ENCODE assay signal across 8 mouse cellular contexts in genomic region chr2:23155199-23155621, GRCm38 (mm10). TPM values are rescaled to one million over a fixed set of nuclear protein-coding genes. Genes with fewer than 3 reads are reported as not detected.
A peak's percentile ranks its signal among the peaks of the same experiment; 100 is the strongest.
DNase-seq lines count a peak whose midpoint lies in the region; ATAC-seq and TF ChIP-seq lines count a peak whose summit lies in the region.

No protein-coding gene starts in this region.

- TF ChIP-seq EP300 in CH12.LX (IDR thresholded peaks at IDR 0.05; ENCODE audit: low read length), result no peak

- DNase-seq in heart, postnatal 10 days, result no peak
- DNase-seq in CH12.LX (ENCODE audit: extremely low read depth), result peak; percentile 43
- no peak for DNase-seq in cerebellum, adult 11-12 months
- DNase-seq in gastrocnemius, postnatal 10 days, result no peak

- ATAC-seq in heart, embryonic 11.5 days (replicated peaks; ENCODE audit: insufficient number of reproducible peaks, low FRiP score, low TSS enrichment), result 0 out of 2 replicates have a peak, but pooled peaks have one; percentile 1
- no peak for ATAC-seq in embryonic facial prominence, embryonic 15.5 days (ENCODE audit: insufficient number of reproducible peaks, low FRiP score, low TSS enrichment, low read depth)
- ATAC-seq in limb, embryonic 13.5 days (ENCODE audit: low FRiP score, low read depth), result peak; percentile 3
- ATAC-seq in stomach, embryonic 14.5 days (ENCODE audit: insufficient number of reproducible peaks, insufficient read depth, low FRiP score, low read depth), result peak; percentile 50

- TF ChIP-seq RAD21 in CH12.LX (IDR thresholded peaks at IDR 0.05; ENCODE audit: low read depth, low read length), result no peak

- peak overlapping the region; percentile 89 for H3K4me3 ChIP-seq in heart, embryonic 11.5 days (ENCODE audit: low read depth, low read length)
- peak overlapping the region; percentile 78 to 92 (median 91) for H3K4me3 ChIP-seq in CH12.LX (replicated peaks in 1 of 3; ENCODE audit: low read depth in 2 of 3, low read length in 2 of 3, poor library complexity in 1 of 3)
- peak overlapping the region; percentile 89 for H3K4me3 ChIP-seq in embryonic facial prominence, embryonic 15.5 days (replicated peaks)
- H3K4me3 ChIP-seq in limb, embryonic 13.5 days, result peak overlapping the region; percentile 80
- peak overlapping the region; percentile 80 for H3K4me3 ChIP-seq in stomach, embryonic 14.5 days (ENCODE audit: low read depth, low read length)

- H3K4me2 ChIP-seq in heart, embryonic 11.5 days, result peak overlapping the region; percentile 87
- peak overlapping the region; percentile 70 for H3K4me2 ChIP-seq in CH12.LX (ENCODE audit: insufficient read depth, low read depth, poor library complexity, severe bottlenecking)
- peak overlapping the region; percentile 83 for H3K4me2 ChIP-seq in embryonic facial prominence, embryonic 15.5 days (replicated peaks)
- peak overlapping the region; percentile 88 for H3K4me2 ChIP-seq in limb, embryonic 13.5 days (replicated peaks)
- H3K4me2 ChIP-seq in stomach, embryonic 14.5 days (replicated peaks; ENCODE audit: low read depth, low read length), result peak overlapping the region; percentile 61

- no peaks in the 10 kb centered on the region for H3K9me3 ChIP-seq in heart, embryonic 11.5 days (replicated peaks; ENCODE audit: control insufficient read depth, low read length)
- no peaks in the 10 kb centered on the region for H3K9me3 ChIP-seq in CH12.LX (replicated peaks; ENCODE audit: low read length)
- H3K9me3 ChIP-seq in embryonic facial prominence, embryonic 15.5 days (replicated peaks), result no peaks in the 10 kb centered on the region
- H3K9me3 ChIP-seq in limb, embryonic 13.5 days, result no peaks in the 10 kb centered on the region
- no peaks in the 10 kb centered on the region for H3K9me3 ChIP-seq in stomach, embryonic 14.5 days (ENCODE audit: control insufficient read depth, low read depth, low read length)

- WGBS in heart, embryonic 11.5 days (ENCODE audit: insufficient replicate concordance), result 4% methylated on average over 5 of the region's 5 CpGs
- WGBS in embryonic facial prominence, embryonic 15.5 days, result 6% methylated on average over 5 of the region's 5 CpGs
- 6% methylated on average over 5 of the region's 5 CpGs for WGBS in limb, embryonic 13.5 days
- 5% methylated on average over 5 of the region's 5 CpGs for WGBS in stomach, embryonic 14.5 days

- no peak for TF ChIP-seq POLR2A in CH12.LX (IDR thresholded peaks at IDR 0.05; ENCODE audit: low read depth, low read length)

- peaks cover 17% of the 10 kb centered on the region for H3K4me1 ChIP-seq in heart, embryonic 11.5 days (ENCODE audit: control insufficient read depth, insufficient read depth, low read length)
- peaks cover 3 to 44% of the 10 kb centered on the region in 2 experiments; a peak in 3 of 4 replicates for H3K4me1 ChIP-seq in CH12.LX (ENCODE audit: control insufficient read depth in 1 of 2, insufficient read depth in 2 of 2)
- peaks cover 21% of the 10 kb centered on the region for H3K4me1 ChIP-seq in embryonic facial prominence, embryonic 15.5 days
- peaks cover 28% of the 10 kb centered on the region for H3K4me1 ChIP-seq in limb, embryonic 13.5 days
- H3K4me1 ChIP-seq in stomach, embryonic 14.5 days (ENCODE audit: control insufficient read depth, insufficient read depth, low read length), result peaks cover 19% of the 10 kb centered on the region

- H3K27me3 ChIP-seq in heart, embryonic 11.5 days (ENCODE audit: control insufficient read depth, insufficient read depth, low read length), result no peaks in the 10 kb centered on the region
- no peaks in the 10 kb centered on the region for H3K27me3 ChIP-seq in CH12.LX (replicated peaks)
- H3K27me3 ChIP-seq in embryonic facial prominence, embryonic 15.5 days, result no peaks in the 10 kb centered on the region
- H3K27me3 ChIP-seq in limb, embryonic 13.5 days, result no peaks in the 10 kb centered on the region
- no peaks in the 10 kb centered on the region for H3K27me3 ChIP-seq in stomach, embryonic 14.5 days (ENCODE audit: control insufficient read depth, insufficient read depth, low read length)

- intact Hi-C loops in heart, postnatal 10 days (cut with DNase I), result no loop called here

- TF ChIP-seq CTCF in CH12.LX (conservative IDR thresholded peaks at IDR 0.05 in 1 of 2, IDR thresholded peaks at IDR 0.05 in 1 of 2; ENCODE audit: low read depth in 2 of 2, low read length in 2 of 2), result no peak

- dilution Hi-C loops in CH12.LX (cut with MboI; ENCODE audit: extremely low pct_ligation_motif_present, extremely low pct_unique_long_range_greater_than_20kb, low sequenced_read_pairs), result no loop called here

- H3K36me3 ChIP-seq in heart, embryonic 11.5 days (ENCODE audit: control insufficient read depth, insufficient read depth, low read length), result no peaks in the 10 kb centered on the region
- peaks cover 7 to 24% of the 10 kb centered on the region in 2 experiments for H3K36me3 ChIP-seq in CH12.LX (replicated peaks in 1 of 2; ENCODE audit: control insufficient read depth in 1 of 2, insufficient read depth in 1 of 2, low read length in 1 of 2)
- no peaks in the 10 kb centered on the region for H3K36me3 ChIP-seq in embryonic facial prominence, embryonic 15.5 days
- H3K36me3 ChIP-seq in limb, embryonic 13.5 days, result 0 out of 2 replicates have a peak, but pooled peaks cover 4% of the 10 kb centered on the region
- no peaks in the 10 kb centered on the region for H3K36me3 ChIP-seq in stomach, embryonic 14.5 days (ENCODE audit: control insufficient read depth, insufficient read depth, low read length)

- in situ Hi-C loops in CH12.LX (cut with MboI; ENCODE audit: low pct_ligation_motif_present, low pct_unique_long_range_greater_than_20kb, low sequenced_read_pairs), result no loop called here

- H3K27ac ChIP-seq in heart, embryonic 11.5 days (ENCODE audit: low read depth, low read length), result peak overlapping the region; percentile 98
- peak overlapping the region; percentile 60 for H3K27ac ChIP-seq in CH12.LX (ENCODE audit: insufficient read depth, low read depth)
- peak overlapping the region; percentile 100 for H3K27ac ChIP-seq in embryonic facial prominence, embryonic 15.5 days (replicated peaks)
- H3K27ac ChIP-seq in limb, embryonic 13.5 days, result peak overlapping the region; percentile 98; the same call in 1 of the 2 replicates
- H3K27ac ChIP-seq in stomach, embryonic 14.5 days (ENCODE audit: low read length), result peak overlapping the region; percentile 95; the same call in 1 of the 2 replicates

- peaks cover 51% of the 10 kb centered on the region for H3K79me2 ChIP-seq in CH12.LX (replicated peaks; ENCODE audit: control insufficient read depth, extremely low read depth, insufficient read depth, poor library complexity, severe bottlenecking)

- peak overlapping the region; percentile 89 for H3K9ac ChIP-seq in heart, embryonic 11.5 days (ENCODE audit: low read depth, low read length)
- H3K9ac ChIP-seq in CH12.LX (ENCODE audit: insufficient read depth, low read depth), result peak overlapping the region; percentile 63
- H3K9ac ChIP-seq in embryonic facial prominence, embryonic 15.5 days, result peak overlapping the region; percentile 51
- H3K9ac ChIP-seq in limb, embryonic 13.5 days, result peak overlapping the region; percentile 72
- peak overlapping the region; percentile 47 for H3K9ac ChIP-seq in stomach, embryonic 14.5 days (replicated peaks; ENCODE audit: low read depth, low read length)

TF ChIP-seq in CH12.LX, 34 proteins besides CTCF, POLR2A, EP300 and RAD21:
- TF ChIP-seq SMC3 (IDR thresholded peaks at IDR 0.05; ENCODE audit: low read depth, low read length), result no peak
- TF ChIP-seq NELFE (IDR thresholded peaks at IDR 0.05; ENCODE audit: low read depth, low read length), result no peak
- TF ChIP-seq ZKSCAN1 (IDR thresholded peaks at IDR 0.05; ENCODE audit: borderline replicate concordance, low read depth, low read length), result no peak
- no peak for TF ChIP-seq ELF1 (IDR thresholded peaks at IDR 0.05; ENCODE audit: low read depth, low read length)

RNA-seq across cellular contexts. Expression of gene Mastl, which starts 0.6 kb away (rescaled TPM):
- polyA plus RNA-seq in heart, embryonic 11.5 days (2014; fragmentation: Nextera tagmentation; extraction: Ambion mirVana), result 8.6 and 10.2 TPM in 2 replicates
- 1 to 10 TPM; 4.3 to 5.3 TPM for total RNA-seq in heart, postnatal 10 days (2021)
- 8.1 and 9.2 TPM in 2 replicates for total RNA-seq in CH12.LX (2012; rRNA removed)
- 14.8 and 15.6 TPM in 2 replicates for total RNA-seq in CH12.LX (2014; rRNA removed)
- 9.5 and 10.7 TPM in 2 replicates for polyA plus RNA-seq in CH12.LX (2012; ENCODE audit: insufficient read length, low read depth)
- polyA plus RNA-seq in embryonic facial prominence, embryonic 15.5 days (2015; fragmentation: Nextera tagmentation; extraction: Ambion mirVana), result 7.8 and 8.5 TPM in 2 replicates
- polyA plus RNA-seq in limb, embryonic 13.5 days (2015; fragmentation: Nextera tagmentation; extraction: Ambion mirVana), result 8.0 and 10.0 TPM in 2 replicates
- 12.3 and 15.9 TPM in 2 replicates for polyA plus RNA-seq in stomach, embryonic 14.5 days (2014; fragmentation: Nextera tagmentation; extraction: Ambion mirVana)
- total RNA-seq in gastrocnemius, postnatal 10 days (2021), result 1 to 10 TPM; 2.5 to 3.3 TPM

RNA-seq across cellular contexts. Expression of gene Yme1l1, which starts 1.0 kb away (rescaled TPM):
- polyA plus RNA-seq in heart, embryonic 11.5 days (2014; fragmentation: Nextera tagmentation; extraction: Ambion mirVana), result 58.2 and 62.5 TPM in 2 replicates
- 10 to 100 TPM; 69.2 to 72.5 TPM for total RNA-seq in heart, postnatal 10 days (2021)
- 58.6 and 69.5 TPM in 2 replicates for total RNA-seq in CH12.LX (2012; rRNA removed)
- 131 and 159 TPM in 2 replicates for total RNA-seq in CH12.LX (2014; rRNA removed)
- 78.2 and 90.5 TPM in 2 replicates for polyA plus RNA-seq in CH12.LX (2012; ENCODE audit: insufficient read length, low read depth)
- 70.1 and 73.8 TPM in 2 replicates for polyA plus RNA-seq in embryonic facial prominence, embryonic 15.5 days (2015; fragmentation: Nextera tagmentation; extraction: Ambion mirVana)
- 84.6 and 90.3 TPM in 2 replicates for polyA plus RNA-seq in limb, embryonic 13.5 days (2015; fragmentation: Nextera tagmentation; extraction: Ambion mirVana)
- 85.8 and 90.2 TPM in 2 replicates for polyA plus RNA-seq in stomach, embryonic 14.5 days (2014; fragmentation: Nextera tagmentation; extraction: Ambion mirVana)
- 10 to 100 TPM; 64.0 to 66.5 TPM for total RNA-seq in gastrocnemius, postnatal 10 days (2021)

RNA-seq across cellular contexts. Expression of gene 4931423N10Rik, which starts 52.1 kb away (rescaled TPM):
- not detected in 2 replicates for polyA plus RNA-seq in heart, embryonic 11.5 days (2014; fragmentation: Nextera tagmentation; extraction: Ambion mirVana)
- total RNA-seq in heart, postnatal 10 days (2021), result not detected
- not detected in 2 replicates for total RNA-seq in CH12.LX (2012; rRNA removed)
- not detected in 2 replicates for total RNA-seq in CH12.LX (2014; rRNA removed)
- not detected in 2 replicates for polyA plus RNA-seq in CH12.LX (2012; ENCODE audit: insufficient read length, low read depth)
- polyA plus RNA-seq in embryonic facial prominence, embryonic 15.5 days (2015; fragmentation: Nextera tagmentation; extraction: Ambion mirVana), result not detected in 2 replicates
- polyA plus RNA-seq in limb, embryonic 13.5 days (2015; fragmentation: Nextera tagmentation; extraction: Ambion mirVana), result not detected in 2 replicates
- not detected in 2 replicates for polyA plus RNA-seq in stomach, embryonic 14.5 days (2014; fragmentation: Nextera tagmentation; extraction: Ambion mirVana)
- total RNA-seq in gastrocnemius, postnatal 10 days (2021), result under 1 TPM in 1 of 2 experiments, not detected in 1; 0.12 TPM
